Mouse (Mus musculus) midbrain, embryonic 12.5 days (tissue): ENCODE data around the gene Tsacc. TPM values are rescaled to one million over a fixed set of nuclear protein-coding genes. Genes with fewer than 3 reads are reported as not detected.
A peak's percentile ranks its signal among the peaks of the same experiment; 100 is the strongest.

Experiments
- ATAC-seq: fragments of 200-750 bp; cut with Nextera tagmentation; 2 replicates; pipeline ENCODE4 v1.8.0; 2017; ENCODE audit warnings: low read depth, moderate TSS enrichment, moderate library complexity; ENCODE audit not compliant: low FRiP score
- H3K27ac ChIP-seq: fragments of 300-500 bp; sonication (generic); replicated peaks from 2 replicates; pipeline ENCODE4 v1.5.1; 2016; ENCODE audit warnings: mild to moderate bottlenecking
- H3K27me3 ChIP-seq: fragments of 300-500 bp; sonication (generic); 2 replicates; pipeline ENCODE4 v1.6.1; 2016; ENCODE audit warnings: mild to moderate bottlenecking
- H3K36me3 ChIP-seq: fragments of 300-500 bp; sonication (generic); 2 replicates; pipeline ENCODE4 v1.6.1; 2016
- H3K4me1 ChIP-seq: fragments of 300-500 bp; sonication (generic); 2 replicates; pipeline ENCODE4 v1.6.1; 2016
- H3K4me2 ChIP-seq: fragments of 300-500 bp; sonication (generic); replicated peaks from 2 replicates; pipeline ENCODE4 v1.6.1; 2016; ENCODE audit warnings: mild to moderate bottlenecking, moderate library complexity
- H3K4me3 ChIP-seq: fragments of 300-500 bp; sonication (generic); 2 replicates; pipeline ENCODE4 v1.5.1; 2016; ENCODE audit warnings: mild to moderate bottlenecking
- H3K9ac ChIP-seq: fragments of 300-500 bp; sonication (generic); replicated peaks from 2 replicates; pipeline ENCODE4 v1.6.1; 2016; ENCODE audit warnings: mild to moderate bottlenecking, moderate library complexity
- H3K9me3 ChIP-seq: fragments of 300-500 bp; sonication (generic); 2 replicates; pipeline ENCODE4 v1.6.1; 2016; ENCODE audit warnings: mild to moderate bottlenecking
- WGBS: fragments of 180-500 bp; shearing (Covaris S2); methylation state at CpG from one replicate; pipeline ENCODE4 v1.1.7; 2016; 5-methylcytosine and 5-hydroxymethylcytosine counted together
- polyA plus RNA-seq: library from polyadenylated mRNA; unstranded; fragments of >200 nt; fragmentation: Nextera tagmentation; extraction: Ambion mirVana; gene quantifications from 2 replicates; pipeline ENCODE4 v1.2.1, GENCODE M21; 2016

The Tsacc gene
- 10.9 and 12.8 TPM in 2 replicates for polyA plus RNA-seq

GRCm38 (mm10) chr3:88296561-88297318, at the start of gene Tsacc, which contains the start of gene Cct3:
Gene Tsacc, minus strand, starts transcription at chr3:88296999.
Gene Cct3, plus strand, starts transcription at chr3:88297116.
- Histone ChIP-seq H3K4me1 (peaks cover 18% of the 10 kb centered on the region), H3K4me2 (peak within 1 kb of the TSS; percentile 86), H3K4me3 (peak within 1 kb of the TSS; percentile 70), H3K27me3 (no peaks in the 10 kb centered on the region), H3K9ac (peak within 1 kb of the TSS; percentile 84), H3K36me3 (peaks cover 26% of the 10 kb centered on the region), H3K9me3 (no peaks in the 10 kb centered on the region), H3K27ac (peak within 1 kb of the TSS; percentile 88)
- under 1% methylated on average over 44 of the region's 44 CpGs for WGBS
- ATAC-seq: peak; percentile 99

GRCm38 (mm10) chr3:88339006-88339405, 42.2 kb upstream of the Tsacc start:
- WGBS: 89% methylated on average over 3 of the region's 3 CpGs
- Histone ChIP-seq H3K9ac (no peak overlapping the region), H3K9me3 (no peaks in the 10 kb centered on the region), H3K4me3 (no peak overlapping the region), H3K36me3 (peaks cover 31% of the 10 kb centered on the region), H3K27me3 (no peaks in the 10 kb centered on the region), H3K4me1 (peaks cover 25% of the 10 kb centered on the region), H3K4me2 (no peak overlapping the region), H3K27ac (no peak overlapping the region)
- no peak for ATAC-seq

DNA sequence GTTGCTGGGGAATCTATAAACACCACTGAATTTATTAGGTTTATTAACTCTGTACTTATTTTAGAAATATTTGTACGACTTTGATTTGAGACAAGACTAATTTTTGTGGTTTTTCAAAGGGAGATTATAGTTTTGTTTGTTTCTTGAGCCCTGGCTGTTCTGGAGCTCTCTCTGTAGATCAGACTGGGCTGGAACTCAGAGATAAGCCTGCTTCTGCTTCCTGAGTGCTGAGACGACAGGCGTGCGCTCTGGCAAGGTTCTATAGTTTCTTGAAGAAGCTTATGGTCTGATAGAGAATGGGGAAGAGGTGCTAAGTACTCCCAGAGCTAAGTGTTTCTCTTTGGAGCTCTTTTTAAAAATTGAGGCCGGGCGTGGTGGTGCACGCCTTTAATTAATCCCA, 41.5 kb upstream of the Tsacc start:
- 94% methylated on average over 7 of the region's 7 CpGs for WGBS
- Histone ChIP-seq H3K4me1 (peaks cover 25% of the 10 kb centered on the region), H3K9me3 (no peaks in the 10 kb centered on the region), H3K27me3 (no peaks in the 10 kb centered on the region), H3K9ac (no peak overlapping the region), H3K27ac (no peak overlapping the region), H3K36me3 (peaks cover 24% of the 10 kb centered on the region), H3K4me3 (no peak overlapping the region), H3K4me2 (no peak overlapping the region)
- no peak for ATAC-seq

- no peaks in the 10 kb centered on the region for H3K9me3 ChIP-seq
- peak overlapping the region; percentile 31; the same call in 1 of the 2 replicates for H3K9ac ChIP-seq
- peaks cover 16% of the 10 kb centered on the region for H3K36me3 ChIP-seq
- H3K4me1 ChIP-seq: peaks cover 25% of the 10 kb centered on the region
- 87% methylated on average over 11 of the region's 11 CpGs for WGBS
- peak overlapping the region; percentile 69 for H3K4me2 ChIP-seq
- no peak for ATAC-seq
- H3K27ac ChIP-seq: no peak overlapping the region
- peak overlapping the region; percentile 90; the same call in 1 of the 2 replicates for H3K4me3 ChIP-seq
- H3K27me3 ChIP-seq: no peaks in the 10 kb centered on the region
Observed at GRCm38 (mm10) chr3:88337367-88338020, 40.7 kb upstream of the Tsacc start.

- Histone ChIP-seq H3K9me3 (no peaks in the 10 kb centered on the region), H3K4me1 (peaks cover 25% of the 10 kb centered on the region), H3K36me3 (peaks cover 5% of the 10 kb centered on the region), H3K4me2 (peak within 1 kb of the TSS; percentile 69), H3K9ac (peak within 1 kb of the TSS; percentile 88), H3K27me3 (no peaks in the 10 kb centered on the region), H3K4me3 (peak within 1 kb of the TSS; percentile 90), H3K27ac (peak within 1 kb of the TSS; percentile 92)
- peak; percentile 93 for ATAC-seq
- WGBS: 2% methylated on average over 61 of the region's 66 CpGs
Observed at GRCm38 (mm10) chr3:88336058-88337013, 39.5 kb upstream of the Tsacc start, which contains the start of the genes Tmem79 and Smg5. Gene Tmem79, minus strand, starts transcription at chr3:88336148. Gene Smg5, plus strand, starts transcription at chr3:88336260.

- no peaks in the 10 kb centered on the region for H3K27me3 ChIP-seq
- H3K4me3 ChIP-seq: peak overlapping the region; percentile 90
- H3K27ac ChIP-seq: peak overlapping the region; percentile 92
- H3K36me3 ChIP-seq: peaks cover 1% of the 10 kb centered on the region; the same call in 1 of the 2 replicates
- H3K9me3 ChIP-seq: no peaks in the 10 kb centered on the region
- peak overlapping the region; percentile 69 for H3K4me2 ChIP-seq
- peak overlapping the region; percentile 88 for H3K9ac ChIP-seq
- 1% methylated on average over 27 of the region's 27 CpGs for WGBS
- peaks cover 25% of the 10 kb centered on the region for H3K4me1 ChIP-seq
- no peak; the same call in 1 of the 2 replicates for ATAC-seq
Observed at GRCm38 (mm10) chr3:88335436-88336053, 38.7 kb upstream of the Tsacc start.

DNA sequence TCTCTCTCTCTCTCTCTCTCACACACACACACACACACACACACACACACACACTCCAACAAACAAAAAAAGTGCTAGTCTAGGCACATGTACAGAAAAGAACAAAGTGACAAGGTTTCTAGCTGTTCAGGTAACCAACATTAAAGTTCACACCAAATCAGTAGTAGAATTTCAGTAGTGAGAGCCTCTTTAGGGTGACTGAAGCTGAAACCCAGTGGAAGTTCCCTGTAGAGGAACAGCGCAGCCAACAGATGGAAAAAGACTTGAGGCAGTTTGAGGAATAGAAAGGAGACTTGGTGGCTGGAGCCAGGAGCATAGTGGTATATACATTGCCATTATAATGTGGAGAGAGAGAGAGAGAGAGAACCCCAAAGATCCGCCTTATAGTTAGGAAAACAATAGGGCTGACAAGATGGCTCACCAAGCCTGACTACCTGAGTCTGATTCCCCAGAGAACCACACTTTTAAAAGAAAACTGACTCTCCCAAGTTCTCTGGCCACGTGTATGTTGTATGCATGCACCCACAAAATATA, 38.2 kb upstream of the Tsacc start:
- H3K9ac ChIP-seq: peak overlapping the region; percentile 88
- 0 out of 2 replicates have a peak overlapping the region, but pooled peaks have one; percentile 92 for H3K27ac ChIP-seq
- 40% methylated on average over 3 of the region's 3 CpGs for WGBS
- no peaks in the 10 kb centered on the region for H3K27me3 ChIP-seq
- H3K36me3 ChIP-seq: 0 out of 2 replicates have a peak, but pooled peaks cover 3% of the 10 kb centered on the region
- peaks cover 25% of the 10 kb centered on the region for H3K4me1 ChIP-seq
- peak overlapping the region; percentile 90 for H3K4me3 ChIP-seq
- H3K4me2 ChIP-seq: peak overlapping the region; percentile 69
- no peaks in the 10 kb centered on the region for H3K9me3 ChIP-seq
- no peak for ATAC-seq

- H3K27me3 ChIP-seq: no peaks in the 10 kb centered on the region
- no peak for ATAC-seq
- H3K36me3 ChIP-seq: 0 out of 2 replicates have a peak, but pooled peaks cover 10% of the 10 kb centered on the region
- H3K4me3 ChIP-seq: no peak overlapping the region
- 58% methylated on average over 12 of the region's 12 CpGs for WGBS
- H3K27ac ChIP-seq: no peak overlapping the region
- no peak overlapping the region for H3K4me2 ChIP-seq
- H3K4me1 ChIP-seq: peaks cover 25% of the 10 kb centered on the region
- H3K9ac ChIP-seq: no peak overlapping the region
- H3K9me3 ChIP-seq: no peaks in the 10 kb centered on the region
Observed at GRCm38 (mm10) chr3:88334029-88334658, 37.3 kb upstream of the Tsacc start.

- Histone ChIP-seq H3K9ac (no peak overlapping the region), H3K4me1 (peaks cover 8% of the 10 kb centered on the region), H3K4me2 (no peak overlapping the region), H3K27ac (no peak overlapping the region), H3K9me3 (no peaks in the 10 kb centered on the region), H3K4me3 (no peak overlapping the region), H3K36me3 (peaks cover 30% of the 10 kb centered on the region; the same call in 1 of the 2 replicates), H3K27me3 (no peaks in the 10 kb centered on the region)
- WGBS: 31% methylated on average over 2 of the region's 2 CpGs
- no peak for ATAC-seq
Observed at GRCm38 (mm10) chr3:88331282-88331681, 34.5 kb upstream of the Tsacc start.

- no peak overlapping the region for H3K4me3 ChIP-seq
- WGBS: 87% methylated on average over 5 of the region's 5 CpGs
Observed at GRCm38 (mm10) chr3:88328956-88329355, 32.2 kb upstream of the Tsacc start.

More at GRCm38 (mm10) chr3:88328956-88329355, 32.2 kb upstream of the Tsacc start:
- Histone ChIP-seq H3K9me3 (no peaks in the 10 kb centered on the region), H3K4me1 (peaks cover 14% of the 10 kb centered on the region), H3K9ac (no peak overlapping the region), H3K27ac (no peak overlapping the region), H3K36me3 (peaks cover 31% of the 10 kb centered on the region; the same call in 1 of the 2 replicates), H3K27me3 (no peaks in the 10 kb centered on the region), H3K4me2 (no peak overlapping the region)
- no peak for ATAC-seq
